Mouse (Mus musculus) lung, postnatal 0 days (tissue): ENCODE results near the gene Sgpp2.

ENCODE experiments used
- CTCF ChIP-seq: IDR thresholded peaks from 2 replicates; pipeline ENCODE4 v1.5.1; 2016; ENCODE audit warnings: antibody characterized with exemption, mild to moderate bottlenecking
- EP300 ChIP-seq: IDR thresholded peaks from 2 replicates; pipeline ENCODE4 v1.6.1; 2016; ENCODE audit warnings: antibody characterized with exemption, mild to moderate bottlenecking, control low read depth

- TF ChIP-seq CTCF (no peak), EP300 (no peak)
Measured at GRCm38 (mm10) chr1:78437150-78437549, 127.0 kb downstream of the Sgpp2 start.
